In genomic region chr2:25428442-25429236, GRCm38 (mm10) we compare ENCODE assay signal across 8 mouse cellular contexts. TPM values are rescaled to one million over a fixed set of nuclear protein-coding genes. Genes with fewer than 3 reads are reported as not detected.
A peak's percentile ranks its signal among the peaks of the same experiment; 100 is the strongest.
DNase-seq lines count a peak whose midpoint lies in the region; ATAC-seq and TF ChIP-seq lines count a peak whose summit lies in the region.

TSS of gene Abca2 (plus strand) at chr2:25428703.

- peaks cover 2% of the 10 kb centered on the region; the same call in 1 of the 2 replicates for H3K27me3 ChIP-seq in forebrain, embryonic 15.5 days

- H3K4me2 ChIP-seq in forebrain, embryonic 15.5 days (replicated peaks) = peak within 1 kb of the TSS; percentile 76

- peak within 1 kb of the TSS; percentile 83 for H3K4me3 ChIP-seq in forebrain, embryonic 15.5 days
- H3K4me3 ChIP-seq in lung, adult 2 months (replicated peaks; ENCODE audit: extremely low read depth, low read depth, low read length) = peak within 1 kb of the TSS; percentile 66

- H3K9ac ChIP-seq in forebrain, embryonic 15.5 days (replicated peaks) = peak within 1 kb of the TSS; percentile 73

- intact Hi-C loops in heart, postnatal 25 days (cut with DNase I) = loop anchor here (5.0 kb wide), 1 partner anchor 124 kb away; no protein-coding TSS in a partner anchor

- H3K36me3 ChIP-seq in forebrain, embryonic 15.5 days = peaks cover 5% of the 10 kb centered on the region; the same call in 1 of the 2 replicates

- no peaks in the 10 kb centered on the region for H3K9me3 ChIP-seq in forebrain, embryonic 15.5 days

- ATAC-seq in forebrain, embryonic 15.5 days (replicated peaks) = peak; percentile 93
- peak; percentile 69 for ATAC-seq in neutrophil, adult 5-6 weeks (ENCODE audit: extremely low read depth, insufficient number of reproducible peaks, low FRiP score, poor library complexity, severe bottlenecking)

- DNase-seq in ES-CJ7 (ENCODE audit: low read depth, low spot score) = peak; percentile 93
- peak; percentile 97 for DNase-seq in cerebellum, adult 11 months
- peak; percentile 85 for DNase-seq in heart, postnatal 25 days (ENCODE audit: low spot score)
- peak; percentile 94 to 99 for DNase-seq in layer of hippocampus, adult 18-20 months (ENCODE audit: low spot score in 2 of 2)
- DNase-seq in lung, adult 2 months = peak; percentile 88
- DNase-seq in thymus, adult 18-20 months = peak; percentile 89 to 90

- TF ChIP-seq POLR2A in lung, adult 2 months (IDR thresholded peaks at IDR 0.05; ENCODE audit: borderline replicate concordance, extremely low read depth, low read depth, low read length) = no peak

- TF ChIP-seq CTCF in lung, adult 2 months (IDR thresholded peaks at IDR 0.05; ENCODE audit: insufficient read depth, low read length) = peak; percentile 59

- peaks cover 31% of the 10 kb centered on the region for H3K4me1 ChIP-seq in forebrain, embryonic 15.5 days
- peaks cover 5% of the 10 kb centered on the region; the same call in 1 of the 2 replicates for H3K4me1 ChIP-seq in lung, adult 2 months (ENCODE audit: control insufficient read depth, insufficient read depth, low read length)

- under 1% methylated on average over 85 of the region's 89 CpGs for WGBS in forebrain, embryonic 15.5 days
- under 1% methylated on average over 88 of the region's 89 CpGs for WGBS in lung, adult 2 months

- H3K27ac ChIP-seq in forebrain, embryonic 15.5 days (replicated peaks) = peak within 1 kb of the TSS; percentile 80

RNA-seq across cellular contexts. Expression of gene Abca2, which starts in this region (rescaled TPM):
- polyA plus RNA-seq in forebrain, embryonic 15.5 days (2015; fragmentation: Nextera tagmentation; extraction: Ambion mirVana) = 11.6 and 14.1 TPM in 2 replicates
- 10 to 100 TPM; 31.2 to 36.2 TPM for total RNA-seq in heart, postnatal 25 days (2021)
- 100 to 1,000 TPM; 173 to 176 TPM for total RNA-seq in layer of hippocampus, adult 18-20 months (2021)
- 52.4 and 61.5 TPM in 2 replicates for polyA plus RNA-seq in lung, adult 2 months (2012; rRNA removed)
- 15.7 and 21.4 TPM in 2 replicates for total RNA-seq in neutrophil, adult 5-6 weeks (2017)

Comparison
In these comparisons a context has a peak if more than half of its experiments do, and no peak if none do; other contexts are left out.
1. Peak in every context shown above with its lines: DNase-seq, ATAC-seq, H3K4me3 ChIP-seq and H3K27ac ChIP-seq.